Mouse (Mus musculus) intestine, postnatal 0 days (tissue): ENCODE results near the gene Olfr592. TPM values are rescaled to one million over a fixed set of nuclear protein-coding genes. Genes with fewer than 3 reads are reported as not detected.

Experiments
- ATAC-seq: fragments of 200-750 bp; cut with Nextera tagmentation; 2 replicates; pipeline ENCODE4 v1.8.0; 2017; ENCODE audit warnings: mild to moderate bottlenecking, moderate TSS enrichment, moderate library complexity
- H3K27ac ChIP-seq: fragments of 300-500 bp; sonication (generic); 2 replicates; pipeline ENCODE4 v1.5.1; 2014; ENCODE audit warnings: mild to moderate bottlenecking, low read depth, low read length, moderate library complexity
- H3K27me3 ChIP-seq: fragments of 300-500 bp; sonication (generic); replicated peaks from 2 replicates; pipeline ENCODE4 v1.6.1; 2014; ENCODE audit warnings: low read length, mixed read lengths; ENCODE audit not compliant: control insufficient read depth, insufficient read depth
- H3K36me3 ChIP-seq: fragments of 300-500 bp; sonication (generic); 2 replicates; pipeline ENCODE4 v1.6.1; 2014; ENCODE audit warnings: mild to moderate bottlenecking, moderate library complexity; ENCODE audit not compliant: control insufficient read depth, insufficient read depth
- H3K4me1 ChIP-seq: fragments of 300-500 bp; sonication (generic); replicated peaks from 2 replicates; pipeline ENCODE4 v1.6.1; 2014; ENCODE audit warnings: antibody characterized with exemption, low read length, mixed read lengths; ENCODE audit not compliant: control insufficient read depth, insufficient read depth
- H3K4me2 ChIP-seq: fragments of 300-500 bp; sonication (generic); replicated peaks from 2 replicates; pipeline ENCODE4 v1.6.1; 2014; ENCODE audit warnings: low read depth, mild to moderate bottlenecking, moderate library complexity
- H3K4me3 ChIP-seq: fragments of 300-500 bp; sonication (generic); 2 replicates; pipeline ENCODE4 v1.5.1; 2014; ENCODE audit warnings: low read depth, low read length
- H3K9ac ChIP-seq: fragments of 300-500 bp; sonication (generic); 2 replicates; pipeline ENCODE4 v1.6.1; 2014; ENCODE audit warnings: mild to moderate bottlenecking, low read depth, low read length
- H3K9me3 ChIP-seq: fragments of 300-500 bp; sonication (generic); 2 replicates; pipeline ENCODE4 v1.6.1; 2016; ENCODE audit warnings: mixed run types; ENCODE audit not compliant: control insufficient read depth
- CTCF ChIP-seq: sonication (generic); IDR thresholded peaks from 2 replicates; pipeline ENCODE4 v1.5.1; 2016; ENCODE audit warnings: low read depth, mild to moderate bottlenecking, control low read depth, antibody characterized with exemption, moderate library complexity
- polyA plus RNA-seq: library from polyadenylated mRNA; unstranded; fragments of >200 nt; fragmentation: Nextera tagmentation; extraction: Ambion mirVana; gene quantifications from 2 replicates; pipeline ENCODE4 v1.2.1, GENCODE M21; 2015

Gene Olfr592
- polyA plus RNA-seq, 1 experiment from 2014 or later: not detected

- Histone ChIP-seq H3K4me2 (no peak within 1 kb of the TSS), H3K9me3 (no peaks in the 10 kb centered on the region), H3K36me3 (no peaks in the 10 kb centered on the region), H3K27me3 (no peaks in the 10 kb centered on the region), H3K9ac (no peak within 1 kb of the TSS), H3K4me3 (no peak within 1 kb of the TSS), H3K4me1 (no peaks in the 10 kb centered on the region), H3K27ac (no peak within 1 kb of the TSS)
- no peak for TF ChIP-seq CTCF
- ATAC-seq: no peak
Measured at GRCm38 (mm10) chr7:103216696-103217095, 32.1 kb downstream of the Olfr592 start, which contains the start of gene Olfr594. Gene Olfr594, plus strand, starts transcription at chr7:103216996.

Other genes starting within 250 kb of the Olfr592 start
- not detected in 2 replicates for gene Olfr573-ps1, start 242.2 kb upstream of the Olfr592 start, polyA plus RNA-seq
- not detected in 2 replicates for gene Olfr574, start 236.3 kb upstream of the Olfr592 start, polyA plus RNA-seq
- gene Olfr575, start 226.0 kb upstream of the Olfr592 start, polyA plus RNA-seq: not detected in 2 replicates
- gene Olfr576, start 222.1 kb upstream of the Olfr592 start, polyA plus RNA-seq: not detected in 2 replicates
- not detected in 2 replicates for gene Olfr577, start 208.9 kb upstream of the Olfr592 start, polyA plus RNA-seq
- not detected in 2 replicates for gene Olfr578, start 195.5 kb upstream of the Olfr592 start, polyA plus RNA-seq
- not detected in 2 replicates for gene Olfr582, start 146.8 kb upstream of the Olfr592 start, polyA plus RNA-seq
- gene Olfr583, start 133.5 kb upstream of the Olfr592 start, polyA plus RNA-seq: not detected in 2 replicates
- gene Olfr584, start 102.9 kb upstream of the Olfr592 start, polyA plus RNA-seq: not detected in 2 replicates
- not detected in 2 replicates for gene Olfr585, start 87.1 kb upstream of the Olfr592 start, polyA plus RNA-seq
- gene Olfr586, start 59.2 kb upstream of the Olfr592 start, polyA plus RNA-seq: not detected in 2 replicates
- not detected in 2 replicates for gene Olfr588-ps1, start 43.9 kb upstream of the Olfr592 start, polyA plus RNA-seq
- not detected in 2 replicates for gene Olfr589, start 28.4 kb upstream of the Olfr592 start, polyA plus RNA-seq
- gene Olfr591, start 6.5 kb upstream of the Olfr592 start, polyA plus RNA-seq: not detected in 2 replicates
- not detected in 2 replicates for gene Olfr593, start 27.1 kb downstream of the Olfr592 start, polyA plus RNA-seq
- gene Olfr594, start 32.2 kb downstream of the Olfr592 start, polyA plus RNA-seq: not detected in 2 replicates
- gene Usp17ld, start 67.7 kb downstream of the Olfr592 start, polyA plus RNA-seq: not detected in 2 replicates
- not detected in 2 replicates for gene Olfr596, start 120.8 kb downstream of the Olfr592 start, polyA plus RNA-seq
- gene Olfr597, start 131.5 kb downstream of the Olfr592 start, polyA plus RNA-seq: not detected in 2 replicates
- gene Olfr598, start 138.8 kb downstream of the Olfr592 start, polyA plus RNA-seq: not detected in 2 replicates
- not detected in 2 replicates for gene Olfr599, start 151.1 kb downstream of the Olfr592 start, polyA plus RNA-seq
- gene Olfr600, start 164.9 kb downstream of the Olfr592 start, polyA plus RNA-seq: not detected in 2 replicates
- not detected in 2 replicates for gene Olfr601, start 177.9 kb downstream of the Olfr592 start, polyA plus RNA-seq
- gene Olfr603, start 201.4 kb downstream of the Olfr592 start, polyA plus RNA-seq: not detected in 2 replicates
- gene Usp17lc, start 230.3 kb downstream of the Olfr592 start, polyA plus RNA-seq: not detected in 2 replicates